Mouse (Mus musculus): Measurements from ENCODE around the gene Smtn.

The Smtn gene

DNA sequence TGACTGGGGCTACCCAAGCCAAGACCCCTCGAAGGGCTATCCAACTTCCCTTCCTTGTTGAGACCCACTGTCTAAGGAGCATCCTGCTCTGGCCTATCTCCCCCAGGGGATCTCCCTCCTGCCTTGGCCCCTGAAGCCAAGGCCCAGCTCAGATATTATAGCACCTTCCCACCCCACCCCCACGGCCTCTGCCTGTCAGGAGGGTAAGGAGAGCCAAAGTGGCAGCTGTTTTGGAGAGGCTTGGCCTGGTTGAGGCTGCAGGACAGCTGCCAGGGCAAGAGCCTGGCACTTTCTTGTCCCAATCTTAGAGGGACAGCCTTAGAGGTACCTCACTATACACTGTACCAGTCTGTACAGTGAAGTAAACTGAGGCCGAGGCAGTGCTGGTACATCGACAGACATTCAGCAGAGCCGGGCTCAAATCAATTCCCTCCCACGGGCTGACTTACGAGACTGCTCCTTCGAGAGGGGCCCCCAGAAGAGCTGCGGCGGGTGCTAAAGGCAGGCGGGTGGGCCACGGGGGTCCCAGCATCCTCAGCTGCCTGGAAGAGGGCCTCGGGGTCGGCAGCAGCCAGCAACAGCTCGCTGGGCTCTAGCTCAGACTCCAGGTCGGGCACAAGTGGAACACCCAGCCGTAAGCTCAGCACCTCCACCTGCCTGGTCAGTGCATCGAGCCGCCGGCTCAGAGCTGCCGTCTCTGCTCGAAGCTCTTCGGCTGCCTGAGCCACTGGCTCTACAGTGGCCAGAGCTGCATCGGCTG lies 13.3 kb downstream of the Smtn start:
- CTCF ChIA-PET = no interaction called here

DNA sequence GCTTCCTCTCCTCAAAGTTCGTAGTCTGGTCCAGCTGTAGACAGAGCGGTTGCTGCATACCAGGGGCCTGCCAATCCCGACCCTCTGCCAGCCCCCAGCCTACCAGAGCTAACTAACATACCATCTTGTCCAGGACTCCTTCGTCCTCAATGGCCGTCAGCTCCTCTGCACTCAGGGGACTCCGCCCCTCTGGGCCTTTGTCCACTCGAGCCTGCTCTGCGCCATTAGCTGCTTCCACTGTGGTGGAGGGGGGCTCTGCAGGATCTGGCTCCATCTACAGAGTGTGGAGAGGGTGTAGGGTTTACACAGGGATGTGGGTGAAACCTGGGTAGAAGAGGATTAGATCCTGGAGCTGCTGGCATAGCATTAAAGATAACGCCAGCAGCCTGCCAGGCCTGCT lies 14.2 kb downstream of the Smtn start:
- CTCF ChIA-PET = interaction anchor here (0.5 kb wide), 1 partner anchor 244 kb away, joined by 18 read pairs; no protein-coding TSS in a partner anchor

DNA sequence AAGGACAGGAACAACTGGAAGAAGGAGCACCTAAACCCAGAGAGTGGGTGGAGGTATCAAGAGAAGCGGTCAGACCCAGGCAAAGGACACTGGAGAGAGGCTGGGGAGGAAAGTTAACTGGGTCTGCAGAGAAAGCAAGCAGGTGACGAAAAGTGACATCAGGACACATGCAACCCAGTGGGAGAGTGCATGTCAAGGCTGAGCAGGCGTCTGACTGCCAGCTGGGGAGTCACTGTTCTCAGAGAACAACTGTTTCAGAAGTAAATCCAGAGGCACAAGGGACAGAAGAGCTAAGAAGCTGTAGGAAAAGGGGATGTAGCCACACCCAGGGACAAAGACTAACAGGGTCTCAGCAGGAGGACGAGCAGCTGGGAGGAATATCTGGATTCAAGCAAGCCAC lies 14.9 kb downstream of the Smtn start:
- CTCF ChIA-PET = no interaction called here

DNA sequence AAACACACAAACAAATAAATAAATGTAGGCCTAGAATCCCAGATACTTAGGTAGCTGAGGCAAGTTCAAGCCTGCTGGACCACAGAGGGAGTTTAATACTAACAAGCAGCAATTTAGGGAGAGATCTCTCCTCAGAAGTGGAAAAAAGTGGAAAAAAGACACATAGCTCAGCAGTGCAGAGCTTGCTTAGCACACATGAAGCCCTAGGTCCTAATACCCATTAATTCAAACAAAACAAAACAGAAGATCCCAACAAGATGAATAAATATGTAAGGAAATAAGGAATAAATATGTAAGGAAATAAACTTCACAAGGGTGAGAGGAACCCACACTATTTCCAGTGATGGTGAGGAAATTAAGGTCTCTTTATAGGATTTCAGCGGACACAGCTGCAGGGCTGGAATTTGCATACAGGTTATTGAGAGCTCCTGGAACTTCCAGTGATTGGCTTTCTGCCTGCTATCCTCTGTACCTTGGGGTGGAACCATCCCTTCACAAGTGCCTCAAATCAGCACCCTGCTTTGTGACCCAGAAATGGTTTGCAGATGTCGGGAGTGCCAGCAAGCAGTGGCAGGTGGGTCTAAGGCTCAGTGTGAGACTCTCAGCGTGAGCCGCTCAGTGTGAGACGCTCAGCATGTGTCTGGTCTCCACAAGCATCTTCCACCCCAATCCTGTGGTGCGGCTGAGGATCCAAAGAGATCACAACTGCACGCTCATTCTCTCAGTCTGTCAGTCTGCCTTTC lies 16.4 kb downstream of the Smtn start:
- CTCF ChIA-PET = no interaction called here

DNA sequence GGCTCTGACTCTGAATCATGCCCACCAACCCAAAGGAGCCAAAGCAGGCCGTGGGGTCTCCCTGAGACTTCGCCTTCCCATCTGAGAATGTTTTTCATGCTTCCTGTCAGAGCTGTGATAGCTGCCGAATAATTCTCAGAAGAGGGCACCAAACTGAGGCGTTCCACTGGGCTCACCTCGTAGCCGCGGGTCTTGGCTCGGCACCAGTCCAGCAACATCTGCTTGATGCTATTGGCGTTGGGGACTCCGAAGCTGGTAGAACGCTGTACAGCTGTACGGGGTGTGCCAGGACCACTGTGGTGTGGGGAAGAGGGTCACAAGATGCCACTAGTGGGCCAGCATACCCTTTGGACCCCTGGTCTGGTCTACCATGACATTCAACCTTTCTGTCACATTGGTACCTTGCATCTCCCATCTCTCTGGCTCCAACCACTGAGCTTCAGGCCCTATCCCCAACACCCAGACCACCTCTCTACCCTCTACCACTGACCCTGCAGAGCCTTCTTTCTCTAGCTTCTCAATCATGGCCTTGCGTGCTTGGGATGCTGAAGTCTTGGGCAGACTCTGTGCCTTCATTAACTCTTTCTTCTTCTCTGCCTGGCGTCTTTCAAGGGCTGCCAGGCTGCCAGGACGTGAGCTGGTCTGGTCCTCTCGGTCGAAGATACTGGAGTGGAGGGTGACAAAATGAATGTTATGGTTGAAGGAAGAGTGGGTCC lies 18.0 kb downstream of the Smtn start:
- CTCF ChIA-PET = interaction anchor here (0.7 kb wide), 1 partner anchor 149 kb away, joined by 5 read pairs; no protein-coding TSS in a partner anchor

DNA sequence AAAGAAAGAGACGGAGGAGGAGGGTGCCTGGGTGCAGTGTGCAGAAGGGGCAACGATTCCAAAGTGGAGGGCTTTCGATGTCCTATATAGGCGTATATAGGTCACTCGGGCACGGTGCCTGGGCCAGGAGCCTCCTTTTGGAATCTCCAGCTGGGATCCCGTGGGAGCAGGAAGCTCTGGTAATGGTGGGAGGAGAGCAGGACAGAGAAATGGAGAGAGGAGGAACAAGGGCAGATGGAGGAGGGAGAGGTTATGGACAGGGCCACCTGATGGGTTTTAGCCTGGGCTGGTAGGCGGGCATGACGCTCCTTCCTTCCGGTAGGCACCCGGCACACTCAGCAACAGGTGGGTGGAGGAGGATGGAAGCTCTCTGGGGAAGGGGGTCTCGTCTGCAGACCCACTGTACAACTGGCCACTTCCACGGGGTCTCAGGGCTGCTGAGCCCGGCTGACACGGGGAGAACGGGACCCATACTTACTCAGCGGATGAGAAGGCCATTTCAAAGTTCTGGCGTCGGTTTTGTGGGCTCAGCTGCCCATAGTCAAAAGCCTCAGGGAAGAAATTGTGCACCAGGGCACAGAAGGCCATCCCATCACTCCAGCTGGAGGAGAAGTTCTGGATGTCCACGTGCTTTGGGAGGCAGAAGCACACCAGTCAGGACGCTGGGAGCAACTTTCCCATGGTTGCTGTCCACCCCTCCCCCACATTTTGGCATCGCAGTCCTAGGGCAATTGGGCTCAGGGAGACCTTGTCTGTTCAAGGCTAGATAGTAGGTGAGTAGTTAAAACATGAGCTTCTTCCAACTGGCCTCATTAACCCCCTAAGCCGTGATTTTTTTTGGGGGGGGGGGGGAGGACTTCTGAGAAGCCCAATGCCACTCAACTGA lies 18.8 kb downstream of the Smtn start:
- CTCF ChIA-PET = interaction anchor here (0.6 to 0.7 kb wide), 2 partner anchors 83 to 150 kb away, joined by 3 to 5 read pairs; no protein-coding TSS in a partner anchor

DNA sequence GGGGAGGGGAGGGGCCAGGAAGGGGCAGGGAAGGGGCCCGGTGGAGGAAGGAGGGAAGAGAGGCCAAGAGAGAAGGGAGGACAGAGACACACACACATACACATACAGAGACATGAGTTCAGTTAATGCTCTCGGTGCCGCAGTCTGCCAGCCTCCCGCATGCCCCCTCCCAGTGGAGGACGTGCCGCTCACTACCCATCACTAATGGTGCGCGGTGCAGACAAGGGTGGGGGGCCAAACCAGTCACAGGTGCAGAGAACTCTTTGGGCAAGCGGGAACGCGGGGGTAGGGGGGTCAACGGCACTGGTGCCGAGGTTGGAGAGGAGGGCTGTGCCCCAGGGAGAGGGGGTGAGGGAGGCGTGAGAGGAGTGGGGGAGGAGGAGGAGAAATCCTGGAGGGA lies 19.5 kb downstream of the Smtn start:
- CTCF ChIA-PET = no interaction called here

DNA sequence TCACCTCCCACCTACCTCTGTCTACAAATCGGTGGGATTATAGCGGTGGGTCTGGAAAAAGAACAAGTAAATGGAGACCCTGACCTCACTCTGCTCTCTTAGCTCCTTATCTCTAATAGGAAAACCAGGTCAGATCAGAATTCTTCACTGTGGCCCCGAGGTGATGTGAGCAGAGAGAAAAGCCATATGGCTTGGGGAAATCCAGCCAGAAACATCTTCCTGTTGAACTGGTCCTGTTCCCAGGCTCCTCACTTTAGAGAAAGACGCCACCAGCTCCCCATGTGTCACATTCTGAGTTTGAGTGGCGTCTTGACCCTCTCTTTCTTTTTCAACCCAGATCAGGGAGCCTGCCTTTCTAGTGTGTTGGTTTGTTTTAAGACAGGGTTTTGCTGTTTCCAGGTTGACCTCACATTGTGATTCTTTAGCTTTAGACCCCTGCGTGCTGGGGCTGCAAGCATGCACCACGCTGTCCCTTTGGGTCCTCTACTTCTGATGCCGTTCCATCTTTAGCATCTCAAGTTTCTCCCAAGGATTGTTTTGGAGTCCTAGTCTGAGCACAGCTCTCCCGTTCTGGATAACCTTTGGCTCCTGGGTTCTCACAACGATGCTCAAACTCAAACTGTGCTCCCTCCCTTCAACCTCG lies 20.5 kb downstream of the Smtn start:
- CTCF ChIA-PET = no interaction called here

DNA sequence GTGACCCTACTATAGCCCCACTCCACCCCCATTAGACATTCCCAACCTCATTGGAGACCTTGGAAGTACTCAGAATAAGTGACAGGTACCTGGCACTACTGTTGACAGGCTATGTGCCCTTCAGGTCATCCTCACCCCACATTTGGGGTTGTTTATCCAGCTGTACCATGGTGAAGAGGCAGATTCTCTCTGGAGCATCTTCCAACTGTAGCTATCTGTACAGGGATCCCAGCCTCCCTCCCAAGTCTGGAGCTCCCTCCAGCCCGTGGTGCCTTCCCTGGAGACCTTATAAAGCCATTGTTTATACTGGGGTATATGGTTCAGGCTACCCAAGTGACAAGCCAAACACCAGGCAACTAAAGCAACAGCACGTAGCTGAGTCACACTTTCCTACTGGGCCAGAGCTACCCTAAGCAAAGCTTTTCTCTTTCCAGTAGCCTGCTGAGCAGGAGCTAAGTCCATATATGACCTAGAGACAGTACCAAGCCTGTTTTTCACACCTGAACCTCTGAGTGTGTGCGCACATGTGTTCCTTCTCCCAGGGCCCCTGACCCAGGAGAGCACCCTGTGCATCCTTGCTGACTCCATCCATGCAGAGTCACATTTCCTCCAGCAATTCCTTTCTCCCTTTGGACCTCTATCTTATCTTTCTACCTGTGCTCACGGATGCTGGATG lies 21.2 kb downstream of the Smtn start:
- CTCF ChIA-PET = no interaction called here

DNA sequence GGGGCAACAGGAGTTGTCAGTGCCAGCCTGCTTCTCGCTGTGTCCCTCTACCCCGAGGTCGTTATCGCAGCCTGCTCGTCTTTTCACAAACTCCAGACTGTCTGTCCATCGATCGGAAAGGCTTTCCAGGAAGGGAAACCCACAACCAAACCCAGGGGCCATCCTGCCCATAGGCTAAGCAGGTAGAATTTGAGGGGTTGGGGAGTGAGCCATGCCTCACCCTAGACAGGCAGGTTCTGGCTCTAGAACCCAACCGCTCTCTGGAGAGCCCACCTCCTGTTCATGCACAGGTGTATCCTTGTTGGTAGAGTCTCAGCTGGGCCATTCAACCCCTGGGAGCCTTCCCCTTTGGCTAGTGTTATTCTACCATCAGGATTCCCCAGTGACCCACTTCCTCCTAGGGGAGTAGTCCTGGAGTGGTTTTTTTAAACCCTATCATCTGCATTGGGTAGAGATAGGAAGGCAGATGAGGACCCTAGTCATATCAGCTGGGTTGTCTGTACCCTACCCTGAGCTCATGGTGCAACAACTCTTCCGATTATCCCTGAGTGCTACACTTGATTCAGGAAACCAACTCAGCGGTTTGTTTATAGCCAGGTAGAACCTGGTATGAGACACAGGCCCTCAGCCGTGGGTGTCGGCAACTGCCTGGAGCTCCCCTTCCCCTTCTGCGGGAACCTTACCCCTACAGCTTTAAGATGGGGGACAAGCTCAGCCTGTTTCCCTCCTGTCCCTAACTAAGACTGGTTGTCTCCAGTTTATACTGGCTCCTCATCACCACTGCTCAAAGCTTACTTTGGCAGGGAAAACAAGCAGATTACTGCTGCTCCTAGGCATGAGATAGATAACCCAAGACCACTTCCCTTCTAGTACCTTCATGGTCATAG lies 22.3 kb downstream of the Smtn start:
- CTCF ChIA-PET = no interaction called here

DNA sequence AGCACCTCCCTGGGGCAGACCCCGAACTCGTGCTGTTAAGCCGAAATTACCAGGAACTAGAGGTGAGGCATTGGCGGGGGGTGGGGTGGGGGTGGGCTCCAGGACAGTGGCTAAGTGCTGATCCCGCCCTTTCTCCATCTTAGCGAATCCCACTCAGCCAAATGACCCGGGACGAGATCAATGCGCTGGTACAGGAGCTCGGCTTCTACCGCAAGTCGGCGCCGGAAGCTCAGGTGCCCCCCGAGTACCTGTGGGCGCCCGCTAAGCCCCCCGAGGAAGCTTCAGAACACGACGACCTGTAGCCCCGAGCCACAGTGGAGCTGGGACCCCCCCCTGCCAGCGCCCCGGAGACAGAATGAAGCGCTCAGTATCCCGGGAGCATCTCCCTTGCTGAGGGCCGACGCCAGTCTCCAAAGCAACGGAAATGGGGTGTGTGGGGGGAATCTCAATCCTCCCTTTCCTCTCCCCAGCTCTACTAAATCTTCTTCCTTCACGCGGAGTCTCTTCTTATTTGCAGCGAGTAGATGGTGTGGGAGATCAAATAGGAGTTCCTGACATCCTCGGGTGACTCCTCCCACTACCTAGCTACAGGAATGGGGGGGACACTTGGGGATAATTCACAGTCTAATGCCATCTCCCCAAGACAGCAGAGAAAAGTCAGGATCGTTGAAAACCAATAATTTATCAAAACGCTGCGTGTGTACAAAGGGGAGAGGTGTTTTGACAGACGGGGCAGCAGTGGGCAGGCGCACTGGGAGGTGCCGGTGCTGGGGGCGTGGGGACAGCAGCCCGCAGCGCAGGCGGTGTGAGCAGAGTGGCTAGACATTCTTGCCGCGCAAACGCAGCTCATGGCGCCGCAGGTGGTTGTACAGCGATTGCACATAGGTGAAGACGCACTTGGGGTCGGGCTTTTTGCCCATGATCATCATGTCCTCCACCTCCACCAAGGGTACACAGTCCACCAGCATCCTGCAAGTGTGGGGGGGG lies 23.3 kb downstream of the Smtn start:
- CTCF ChIA-PET = no interaction called here

DNA sequence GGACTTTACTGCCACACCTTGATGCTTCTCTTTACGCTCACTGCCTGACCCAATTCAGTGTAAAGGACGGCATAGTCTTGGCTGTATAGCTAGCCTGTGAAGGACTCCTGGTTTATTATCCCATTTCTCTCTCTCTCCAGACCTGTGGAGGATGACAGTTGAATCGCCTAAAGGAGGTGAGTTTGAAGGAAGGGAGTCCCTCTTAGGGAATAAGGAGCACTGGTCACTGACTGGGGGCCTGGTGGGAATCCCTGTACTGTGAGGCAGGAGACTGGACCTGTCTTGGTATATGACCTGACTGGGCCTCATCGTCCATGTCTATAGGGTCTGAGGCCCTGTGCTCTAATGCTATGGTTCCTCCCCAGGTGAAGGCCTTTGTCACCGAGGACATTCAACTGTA lies 24.3 kb downstream of the Smtn start:
- CTCF ChIA-PET = no interaction called here

DNA sequence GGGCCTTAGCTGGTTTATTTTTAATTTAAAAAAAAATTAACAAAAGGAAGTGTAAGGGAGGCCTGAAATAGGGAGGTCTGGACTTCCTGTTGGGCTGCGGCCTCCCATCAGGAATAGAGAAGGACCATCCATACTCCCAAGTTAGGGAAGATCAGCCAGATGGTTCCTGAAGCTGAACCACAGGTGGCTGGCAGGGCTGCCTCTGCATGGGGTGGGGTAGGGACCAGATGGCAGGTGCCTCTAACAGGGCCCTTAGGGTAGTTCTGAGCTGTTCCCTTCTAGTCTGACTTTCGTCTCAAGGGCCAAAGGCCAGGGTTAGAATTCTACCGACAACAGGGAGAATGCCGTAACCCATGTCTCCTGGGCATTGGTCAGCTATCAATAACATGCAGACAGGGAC lies 24.8 kb downstream of the Smtn start:
- CTCF ChIA-PET = no interaction called here

DNA sequence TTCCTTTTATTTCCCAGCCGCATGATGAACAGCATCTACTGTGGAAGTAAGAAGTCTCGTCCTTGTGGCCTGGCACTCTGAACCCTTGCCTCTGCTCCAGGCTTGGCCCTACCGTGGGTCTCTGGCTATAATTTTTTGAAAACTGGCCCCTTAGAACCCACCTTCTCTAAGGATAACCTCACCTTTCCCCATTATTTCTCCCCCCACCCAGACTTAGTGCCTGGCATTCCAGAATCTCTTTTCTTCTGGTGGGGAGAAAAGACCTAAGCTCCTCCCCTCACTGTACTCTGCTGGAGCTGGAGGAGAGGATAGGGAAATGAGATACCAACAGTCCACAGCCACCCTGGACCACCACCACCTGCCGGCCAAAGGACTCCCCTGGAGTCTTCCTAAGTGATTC lies 25.2 kb downstream of the Smtn start:
- CTCF ChIA-PET = interaction anchor here (1.3 kb wide), 1 partner anchor 26 kb away, joined by 3 read pairs; no protein-coding TSS in a partner anchor

DNA sequence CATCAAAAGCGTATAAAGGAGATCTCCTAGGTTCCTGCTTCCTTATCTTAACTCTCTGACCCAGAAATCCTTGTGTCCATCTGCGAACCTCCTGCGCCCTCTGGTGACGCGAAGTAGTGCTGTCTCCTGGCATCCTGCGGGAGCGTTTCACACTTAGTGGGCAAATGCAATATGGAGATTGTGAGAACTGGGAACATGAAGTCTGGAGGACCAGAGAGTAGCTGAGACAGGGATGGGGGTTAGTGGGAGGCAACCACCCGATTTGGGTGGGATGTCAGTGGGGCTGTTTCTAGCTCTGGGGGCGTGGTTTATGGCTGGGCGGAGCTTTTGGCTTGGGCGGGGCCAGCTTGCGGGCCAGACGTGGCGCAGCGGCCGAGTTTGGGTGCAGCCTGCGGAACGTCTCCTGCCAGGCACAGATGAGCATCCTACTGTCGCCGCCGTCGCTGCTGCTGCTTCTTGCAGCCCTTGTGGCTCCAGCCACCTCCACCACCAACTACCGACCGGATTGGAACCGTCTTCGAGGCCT lies 25.8 kb downstream of the Smtn start, which contains the start of gene Selenom:
TSS of gene Selenom (plus strand) at position 156 of the 526 bp plus-strand sequence.
- CTCF ChIA-PET = interaction anchor here (1.3 kb wide), 1 partner anchor 25 kb away, joined by 3 read pairs; no protein-coding TSS in a partner anchor

DNA sequence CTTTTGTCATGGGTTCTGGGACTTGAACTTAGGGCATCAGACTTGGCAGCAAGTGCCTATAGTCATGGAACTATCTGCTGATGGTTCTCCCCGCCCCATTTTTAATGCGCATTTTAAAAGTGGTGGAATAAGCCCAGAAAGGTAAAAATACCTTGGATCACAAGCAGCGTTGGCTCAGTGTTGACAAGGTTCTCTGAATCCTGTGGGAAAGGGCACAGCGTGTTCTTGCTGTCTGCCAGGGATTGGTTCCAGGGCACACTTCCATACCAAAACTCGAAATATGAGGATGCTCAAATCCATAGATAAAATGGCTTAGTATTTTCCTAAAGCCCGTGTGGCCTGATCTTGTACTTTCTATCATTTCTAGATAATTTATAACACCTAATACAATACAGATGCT lies 27.1 kb downstream of the Smtn start:
- CTCF ChIA-PET = no interaction called here

DNA sequence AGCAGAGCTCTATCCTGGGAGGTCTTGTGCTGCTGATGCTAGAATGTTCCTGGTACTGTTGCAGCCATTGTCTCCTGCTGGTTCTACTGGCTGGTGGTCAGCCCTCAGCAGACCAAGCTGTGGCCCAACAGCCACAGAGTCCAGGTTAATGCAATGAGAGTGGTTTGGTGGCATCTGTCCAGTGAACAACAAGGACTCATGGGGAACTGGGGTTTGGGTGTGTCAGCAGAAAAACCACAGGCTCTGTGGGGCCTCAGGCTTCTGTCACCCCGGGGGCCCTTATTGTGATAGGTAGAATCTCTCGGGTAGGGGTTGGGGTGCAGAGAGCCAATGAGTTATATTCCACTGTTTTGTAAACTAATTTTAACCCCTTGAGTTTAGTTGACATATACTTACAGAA lies 30.1 kb downstream of the Smtn start:
- CTCF ChIA-PET = interaction anchor here (0.5 kb wide), 1 partner anchor 120 kb away, joined by 3 read pairs; no protein-coding TSS in a partner anchor
